Mouse (Mus musculus): Measurements from ENCODE around the gene Pik3r4. TPM values are rescaled to one million over a fixed set of nuclear protein-coding genes. Genes with fewer than 3 reads are reported as not detected.

The Pik3r4 gene
- polyA plus RNA-seq, 1 experiment from 2014 or later: 10.4 TPM

GRCm38 (mm10) chr9:105719851-105720395 lies 77.1 kb downstream of the Pik3r4 start:
- Histone ChIP-seq H3K9ac (ENCODE audit: low read length) (no peak overlapping the region), H3K4me1 (replicated peaks; ENCODE audit: control insufficient read depth, insufficient read depth) (no peaks in the 10 kb centered on the region), H3K36me3 (ENCODE audit: control insufficient read depth, insufficient read depth, low read length) (no peaks in the 10 kb centered on the region), H3K27ac (replicated peaks) (no peak overlapping the region), H3K4me3 (ENCODE audit: low read depth, low read length) (no peak overlapping the region), H3K9me3 (ENCODE audit: control insufficient read depth, low read length) (no peaks in the 10 kb centered on the region), H3K27me3 (ENCODE audit: control insufficient read depth, insufficient read depth, low read length) (no peaks in the 10 kb centered on the region), H3K4me2 (replicated peaks; ENCODE audit: low read depth) (no peak overlapping the region)
- WGBS: 61% methylated on average over 5 of the region's 5 CpGs
- TF ChIP-seq EP300 (optimal IDR thresholded peaks at IDR 0.05) (no peak), CTCF (IDR thresholded peaks at IDR 0.05; ENCODE audit: low read depth) (no peak)
- DNase-seq (ENCODE audit: low spot score): no peak
- no peak for ATAC-seq (ENCODE audit: low FRiP score, low TSS enrichment)

GRCm38 (mm10) chr9:105720430-105720829 lies 77.7 kb downstream of the Pik3r4 start:
- Histone ChIP-seq H3K27me3 (ENCODE audit: control insufficient read depth, insufficient read depth, low read length) (no peaks in the 10 kb centered on the region), H3K36me3 (ENCODE audit: control insufficient read depth, insufficient read depth, low read length) (no peaks in the 10 kb centered on the region), H3K4me1 (replicated peaks; ENCODE audit: control insufficient read depth, insufficient read depth) (no peaks in the 10 kb centered on the region), H3K9me3 (ENCODE audit: control insufficient read depth, low read length) (no peaks in the 10 kb centered on the region), H3K9ac (ENCODE audit: low read length) (no peak overlapping the region), H3K4me2 (replicated peaks; ENCODE audit: low read depth) (no peak overlapping the region), H3K27ac (replicated peaks) (no peak overlapping the region), H3K4me3 (ENCODE audit: low read depth, low read length) (no peak overlapping the region)
- WGBS: 83% methylated on average over 4 of the region's 4 CpGs
- TF ChIP-seq EP300 (optimal IDR thresholded peaks at IDR 0.05): no peak
- no peak for TF ChIP-seq CTCF (IDR thresholded peaks at IDR 0.05; ENCODE audit: low read depth)
- DNase-seq (ENCODE audit: low spot score) (no peak), ATAC-seq (ENCODE audit: low FRiP score, low TSS enrichment) (no peak)

- Histone ChIP-seq H3K27ac (replicated peaks) (no peak overlapping the region), H3K9me3 (ENCODE audit: control insufficient read depth, low read length) (no peaks in the 10 kb centered on the region), H3K36me3 (ENCODE audit: control insufficient read depth, insufficient read depth, low read length) (no peaks in the 10 kb centered on the region), H3K4me3 (ENCODE audit: low read depth, low read length) (no peak overlapping the region), H3K4me2 (replicated peaks; ENCODE audit: low read depth) (no peak overlapping the region), H3K9ac (ENCODE audit: low read length) (no peak overlapping the region), H3K4me1 (replicated peaks; ENCODE audit: control insufficient read depth, insufficient read depth) (0 out of 2 replicates have a peak, but pooled peaks cover 2% of the 10 kb centered on the region), H3K27me3 (ENCODE audit: control insufficient read depth, insufficient read depth, low read length) (no peaks in the 10 kb centered on the region)
- 49% methylated on average over 7 of the region's 7 CpGs for WGBS
- ATAC-seq (ENCODE audit: low FRiP score, low TSS enrichment): no peak
- no peak for TF ChIP-seq EP300 (optimal IDR thresholded peaks at IDR 0.05)
- no peak for TF ChIP-seq CTCF (IDR thresholded peaks at IDR 0.05; ENCODE audit: low read depth)
- no peak for DNase-seq (ENCODE audit: low spot score)
Measured at GRCm38 (mm10) chr9:105731976-105732375, 89.2 kb downstream of the Pik3r4 start.

- 78% methylated on average over 2 of the region's 2 CpGs for WGBS
Measured at GRCm38 (mm10) chr9:105734651-105735050, 91.9 kb downstream of the Pik3r4 start.

GRCm38 (mm10) chr9:105735195-105735594 lies 92.4 kb downstream of the Pik3r4 start:
- TF ChIP-seq CTCF (IDR thresholded peaks at IDR 0.05; ENCODE audit: low read depth) (no peak), EP300 (optimal IDR thresholded peaks at IDR 0.05) (no peak)
- Histone ChIP-seq H3K4me3 (ENCODE audit: low read depth, low read length) (no peak overlapping the region), H3K27ac (replicated peaks) (no peak overlapping the region), H3K9me3 (ENCODE audit: control insufficient read depth, low read length) (no peaks in the 10 kb centered on the region), H3K4me2 (replicated peaks; ENCODE audit: low read depth) (no peak overlapping the region), H3K36me3 (ENCODE audit: control insufficient read depth, insufficient read depth, low read length) (no peaks in the 10 kb centered on the region), H3K27me3 (ENCODE audit: control insufficient read depth, insufficient read depth, low read length) (no peaks in the 10 kb centered on the region), H3K4me1 (replicated peaks; ENCODE audit: control insufficient read depth, insufficient read depth) (0 out of 2 replicates have a peak, but pooled peaks cover 2% of the 10 kb centered on the region), H3K9ac (ENCODE audit: low read length) (no peak overlapping the region)
- no peak for ATAC-seq (ENCODE audit: low FRiP score, low TSS enrichment)
- DNase-seq (ENCODE audit: low spot score): no peak
- WGBS: 72% methylated on average over 5 of the region's 5 CpGs

More at GRCm38 (mm10) chr9:105734651-105735050, 91.9 kb downstream of the Pik3r4 start:
- no peaks in the 10 kb centered on the region for H3K27me3 ChIP-seq (ENCODE audit: control insufficient read depth, insufficient read depth, low read length)
- no peaks in the 10 kb centered on the region for H3K9me3 ChIP-seq (ENCODE audit: control insufficient read depth, low read length)
- ATAC-seq (ENCODE audit: low FRiP score, low TSS enrichment) (no peak), DNase-seq (ENCODE audit: low spot score) (no peak)
- H3K36me3 ChIP-seq (ENCODE audit: control insufficient read depth, insufficient read depth, low read length): no peaks in the 10 kb centered on the region
- no peak overlapping the region for H3K27ac ChIP-seq (replicated peaks)
- no peak overlapping the region for H3K4me2 ChIP-seq (replicated peaks; ENCODE audit: low read depth)
- no peak for TF ChIP-seq EP300 (optimal IDR thresholded peaks at IDR 0.05)
- TF ChIP-seq CTCF (IDR thresholded peaks at IDR 0.05; ENCODE audit: low read depth): no peak
- H3K4me1 ChIP-seq (replicated peaks; ENCODE audit: control insufficient read depth, insufficient read depth): 0 out of 2 replicates have a peak, but pooled peaks cover 2% of the 10 kb centered on the region
- H3K4me3 ChIP-seq (ENCODE audit: low read depth, low read length): no peak overlapping the region
- no peak overlapping the region for H3K9ac ChIP-seq (ENCODE audit: low read length)

Other genes with a start within 250 kb of the Pik3r4 start
- 7.3 and 8.1 TPM in 2 replicates for gene Aste1, start 247.6 kb upstream of the Pik3r4 start, polyA plus RNA-seq (2015; fragmentation: Nextera tagmentation; extraction: Ambion mirVana)
- gene Nek11, start 247.5 kb upstream of the Pik3r4 start, polyA plus RNA-seq (2015; fragmentation: Nextera tagmentation; extraction: Ambion mirVana): 0.18 and 0.29 TPM in 2 replicates
- 33.2 and 36.6 TPM in 2 replicates for gene Atp2c1, start 115.7 kb upstream of the Pik3r4 start, polyA plus RNA-seq (2015; fragmentation: Nextera tagmentation; extraction: Ambion mirVana)
- 0.18 and 0.29 TPM in 2 replicates for gene Col6a6, start 185.2 kb downstream of the Pik3r4 start, polyA plus RNA-seq (2015; fragmentation: Nextera tagmentation; extraction: Ambion mirVana)

Measured in stomach, postnatal 0 days (tissue).